Mouse (Mus musculus): Measurements from ENCODE around the gene Crygd. TPM values are rescaled to one million over a fixed set of nuclear protein-coding genes. Genes with fewer than 3 reads are reported as not detected.
A peak's percentile ranks its signal among the peaks of the same experiment; 100 is the strongest.

The Crygd gene
- polyA plus RNA-seq, 1 experiment from 2014 or later = not detected

- no peak for TF ChIP-seq EP300 (IDR thresholded peaks at IDR 0.05; ENCODE audit: low read depth)
- TF ChIP-seq CTCF (IDR thresholded peaks at IDR 0.05; ENCODE audit: low read depth) = no peak
- no peak for ATAC-seq
- no peak overlapping the region for H3K4me3 ChIP-seq (ENCODE audit: low read depth, low read length)
- no peaks in the 10 kb centered on the region for H3K27me3 ChIP-seq (ENCODE audit: insufficient read depth, low read length)
- H3K9ac ChIP-seq (replicated peaks) = no peak overlapping the region
- no peaks in the 10 kb centered on the region for H3K9me3 ChIP-seq (ENCODE audit: low read length)
- 59% methylated on average over 12 of the region's 12 CpGs for WGBS (ENCODE audit: insufficient replicate concordance)
- no peak for DNase-seq
- no peaks in the 10 kb centered on the region for H3K4me1 ChIP-seq (ENCODE audit: insufficient read depth)
- no peaks in the 10 kb centered on the region for H3K36me3 ChIP-seq (replicated peaks; ENCODE audit: insufficient read depth, low read length)
- no peak overlapping the region for H3K27ac ChIP-seq (ENCODE audit: low read depth)
- no peak overlapping the region for H3K4me2 ChIP-seq (ENCODE audit: low read depth, low read length)
Measured at GRCm38 (mm10) chr1:65048781-65049180, 14.5 kb downstream of the Crygd start.

GRCm38 (mm10) chr1:65046401-65047109 lies 16.7 kb downstream of the Crygd start:
- DNase-seq = no peak

GRCm38 (mm10) chr1:65043433-65043832 lies 19.8 kb downstream of the Crygd start:
- WGBS (ENCODE audit: insufficient replicate concordance) = 66% methylated on average over 2 of the region's 2 CpGs
- Histone ChIP-seq H3K27ac (ENCODE audit: low read depth) (no peak overlapping the region), H3K4me1 (ENCODE audit: insufficient read depth) (no peaks in the 10 kb centered on the region), H3K27me3 (ENCODE audit: insufficient read depth, low read length) (no peaks in the 10 kb centered on the region), H3K4me3 (ENCODE audit: low read depth, low read length) (no peak overlapping the region), H3K36me3 (replicated peaks; ENCODE audit: insufficient read depth, low read length) (no peaks in the 10 kb centered on the region), H3K9ac (replicated peaks) (no peak overlapping the region), H3K4me2 (ENCODE audit: low read depth, low read length) (no peak overlapping the region), H3K9me3 (ENCODE audit: low read length) (no peaks in the 10 kb centered on the region)
- ATAC-seq (no peak), DNase-seq (no peak)
- TF ChIP-seq CTCF (IDR thresholded peaks at IDR 0.05; ENCODE audit: low read depth) (no peak), EP300 (IDR thresholded peaks at IDR 0.05; ENCODE audit: low read depth) (no peak)

More at GRCm38 (mm10) chr1:65046401-65047109, 16.7 kb downstream of the Crygd start:
- ATAC-seq = no peak
- WGBS (ENCODE audit: insufficient replicate concordance) = 30% methylated on average over 8 of the region's 8 CpGs
- no peaks in the 10 kb centered on the region for H3K36me3 ChIP-seq (replicated peaks; ENCODE audit: insufficient read depth, low read length)
- no peak for TF ChIP-seq EP300 (IDR thresholded peaks at IDR 0.05; ENCODE audit: low read depth)
- peak; percentile 71 for TF ChIP-seq CTCF (IDR thresholded peaks at IDR 0.05; ENCODE audit: low read depth)
- no peaks in the 10 kb centered on the region for H3K4me1 ChIP-seq (ENCODE audit: insufficient read depth)
- H3K27ac ChIP-seq (ENCODE audit: low read depth) = no peak overlapping the region
- no peak overlapping the region for H3K9ac ChIP-seq (replicated peaks)
- no peak overlapping the region for H3K4me3 ChIP-seq (ENCODE audit: low read depth, low read length)
- H3K27me3 ChIP-seq (ENCODE audit: insufficient read depth, low read length) = no peaks in the 10 kb centered on the region
- H3K9me3 ChIP-seq (ENCODE audit: low read length) = no peaks in the 10 kb centered on the region
- H3K4me2 ChIP-seq (ENCODE audit: low read depth, low read length) = no peak overlapping the region

GRCm38 (mm10) chr1:65041837-65042236 lies 21.4 kb downstream of the Crygd start:
- WGBS (ENCODE audit: insufficient replicate concordance) = 85% methylated on average over 3 of the region's 3 CpGs
- Histone ChIP-seq H3K9ac (replicated peaks) (no peak overlapping the region), H3K27ac (ENCODE audit: low read depth) (no peak overlapping the region), H3K4me3 (ENCODE audit: low read depth, low read length) (no peak overlapping the region), H3K9me3 (ENCODE audit: low read length) (no peaks in the 10 kb centered on the region), H3K4me2 (ENCODE audit: low read depth, low read length) (no peak overlapping the region), H3K36me3 (replicated peaks; ENCODE audit: insufficient read depth, low read length) (no peaks in the 10 kb centered on the region), H3K27me3 (ENCODE audit: insufficient read depth, low read length) (no peaks in the 10 kb centered on the region), H3K4me1 (ENCODE audit: insufficient read depth) (no peaks in the 10 kb centered on the region)
- TF ChIP-seq CTCF (IDR thresholded peaks at IDR 0.05; ENCODE audit: low read depth) = no peak
- TF ChIP-seq EP300 (IDR thresholded peaks at IDR 0.05; ENCODE audit: low read depth) = no peak
- DNase-seq = no peak
- ATAC-seq = no peak

- no peak for TF ChIP-seq EP300 (IDR thresholded peaks at IDR 0.05; ENCODE audit: low read depth)
- TF ChIP-seq CTCF (IDR thresholded peaks at IDR 0.05; ENCODE audit: low read depth) = no peak
- Histone ChIP-seq H3K4me2 (ENCODE audit: low read depth, low read length) (no peak overlapping the region), H3K36me3 (replicated peaks; ENCODE audit: insufficient read depth, low read length) (no peaks in the 10 kb centered on the region), H3K27ac (ENCODE audit: low read depth) (no peak overlapping the region), H3K27me3 (ENCODE audit: insufficient read depth, low read length) (no peaks in the 10 kb centered on the region), H3K4me3 (ENCODE audit: low read depth, low read length) (no peak overlapping the region), H3K4me1 (ENCODE audit: insufficient read depth) (no peaks in the 10 kb centered on the region), H3K9me3 (ENCODE audit: low read length) (no peaks in the 10 kb centered on the region), H3K9ac (replicated peaks) (no peak overlapping the region)
- DNase-seq = no peak
- WGBS (ENCODE audit: insufficient replicate concordance) = 65% methylated on average over 6 of the region's 6 CpGs
- ATAC-seq = no peak
Measured at GRCm38 (mm10) chr1:65040806-65041205, 22.4 kb downstream of the Crygd start.

- Histone ChIP-seq H3K4me2 (ENCODE audit: low read depth, low read length) (no peak overlapping the region), H3K27me3 (ENCODE audit: insufficient read depth, low read length) (no peaks in the 10 kb centered on the region), H3K27ac (ENCODE audit: low read depth) (no peak overlapping the region), H3K36me3 (replicated peaks; ENCODE audit: insufficient read depth, low read length) (no peaks in the 10 kb centered on the region), H3K4me1 (ENCODE audit: insufficient read depth) (no peaks in the 10 kb centered on the region), H3K9ac (replicated peaks) (no peak overlapping the region), H3K4me3 (ENCODE audit: low read depth, low read length) (no peak overlapping the region), H3K9me3 (ENCODE audit: low read length) (no peaks in the 10 kb centered on the region)
- TF ChIP-seq CTCF (IDR thresholded peaks at IDR 0.05; ENCODE audit: low read depth) (no peak), EP300 (IDR thresholded peaks at IDR 0.05; ENCODE audit: low read depth) (no peak)
- DNase-seq (no peak), ATAC-seq (no peak)
- 69% methylated on average over 3 of the region's 3 CpGs for WGBS (ENCODE audit: insufficient replicate concordance)
Measured at GRCm38 (mm10) chr1:65039679-65040078, 23.6 kb downstream of the Crygd start.
